Mouse (Mus musculus) stomach, postnatal 0 days (tissue): Measurements from ENCODE around the gene Ccdc102a. TPM values are rescaled to one million over a fixed set of nuclear protein-coding genes. Genes with fewer than 3 reads are reported as not detected.
A peak's percentile ranks its signal among the peaks of the same experiment; 100 is the strongest.
"Not testable (repeated sequence)": the region's sequence is repeated elsewhere in the genome, so short reads cannot be mapped to it uniquely, and the experiment has no call there.

Source experiments
- ATAC-seq: fragments of 200-750 bp; cut with Nextera tagmentation; 2 replicates; pipeline ENCODE4 v1.8.0; 2017; ENCODE audit not compliant: low FRiP score, low TSS enrichment
- DNase-seq: peaks from one replicate; pipeline ENCODE4 v3.0.0-alpha.2; 2016; ENCODE audit warnings: low spot score
- H3K27ac ChIP-seq: fragments of 300-500 bp; sonication (generic); replicated peaks from 2 replicates; pipeline ENCODE4 v1.5.1; 2014; ENCODE audit warnings: mild to moderate bottlenecking, control low read depth
- H3K27me3 ChIP-seq: fragments of 300-500 bp; sonication (generic); 2 replicates; pipeline ENCODE4 v1.6.1; 2014; ENCODE audit warnings: low read length; ENCODE audit not compliant: control insufficient read depth, insufficient read depth
- H3K36me3 ChIP-seq: fragments of 300-500 bp; sonication (generic); 2 replicates; pipeline ENCODE4 v1.6.1; 2014; ENCODE audit warnings: low read length, mixed read lengths; ENCODE audit not compliant: control insufficient read depth, insufficient read depth
- H3K4me1 ChIP-seq: fragments of 300-500 bp; sonication (generic); replicated peaks from 2 replicates; pipeline ENCODE4 v1.6.1; 2014; ENCODE audit warnings: antibody characterized with exemption; ENCODE audit not compliant: control insufficient read depth, insufficient read depth
- H3K4me2 ChIP-seq: fragments of 300-500 bp; sonication (generic); replicated peaks from 2 replicates; pipeline ENCODE4 v1.6.1; 2014; ENCODE audit warnings: low read depth, mild to moderate bottlenecking, control low read depth, moderate library complexity
- H3K4me3 ChIP-seq: fragments of 300-500 bp; sonication (generic); 2 replicates; pipeline ENCODE4 v1.5.1; 2014; ENCODE audit warnings: low read depth, low read length, control low read depth
- H3K9ac ChIP-seq: fragments of 300-500 bp; sonication (generic); 2 replicates; pipeline ENCODE4 v1.6.1; 2014; ENCODE audit warnings: mild to moderate bottlenecking, low read length, control low read depth, mixed read lengths
- H3K9me3 ChIP-seq: fragments of 300-500 bp; sonication (generic); 2 replicates; pipeline ENCODE4 v1.6.1; 2016; ENCODE audit warnings: low read length; ENCODE audit not compliant: control insufficient read depth
- CTCF ChIP-seq: IDR thresholded peaks from 2 replicates; pipeline ENCODE4 v1.5.1; 2016; ENCODE audit warnings: antibody characterized with exemption, low read depth, mild to moderate bottlenecking, moderate library complexity
- EP300 ChIP-seq: optimal IDR thresholded peaks from 2 replicates; pipeline ENCODE3; 2016; ENCODE audit warnings: antibody characterized with exemption
- WGBS: fragments of 180-500 bp; shearing (Covaris S2); extraction: QIAGEN DNeasy Blood & Tissue Kit; methylation state at CpG from one replicate; pipeline ENCODE4 v1.1.7; 2014; 5-methylcytosine and 5-hydroxymethylcytosine counted together
- polyA plus RNA-seq: library from polyadenylated mRNA; unstranded; fragments of >200 nt; fragmentation: Nextera tagmentation; extraction: Ambion mirVana; gene quantifications from 2 replicates; pipeline ENCODE4 v1.2.1, GENCODE M21; 2015

Ccdc102a gene
- polyA plus RNA-seq, 1 experiment from 2014 or later = 12.7 TPM

GRCm38 (mm10) chr8:94857346-94858173 lies 60.3 kb downstream of the Ccdc102a start, which contains the start of gene Polr2c:
Polr2c (plus strand) TSS chr8:94857450.
- Histone ChIP-seq H3K9ac (peak within 1 kb of the TSS; percentile 97), H3K9me3 (no peaks in the 10 kb centered on the region), H3K4me3 (peak within 1 kb of the TSS; percentile 93), H3K27ac (peak within 1 kb of the TSS; percentile 78), H3K27me3 (no peaks in the 10 kb centered on the region), H3K4me2 (peak within 1 kb of the TSS; percentile 83), H3K36me3 (peaks cover 16% of the 10 kb centered on the region), H3K4me1 (no peaks in the 10 kb centered on the region)
- DNase-seq = peak; percentile 92
- WGBS = under 1% methylated on average over 68 of the region's 68 CpGs
- ATAC-seq = peak; percentile 84
- TF ChIP-seq CTCF (peak; percentile 88), EP300 (peak; percentile 10)

GRCm38 (mm10) chr8:94857011-94857345 lies 60.9 kb downstream of the Ccdc102a start:
- peak overlapping the region; percentile 93; the same call in 1 of the 2 replicates for H3K4me3 ChIP-seq
- peaks cover 20% of the 10 kb centered on the region for H3K36me3 ChIP-seq
- no peaks in the 10 kb centered on the region for H3K9me3 ChIP-seq
- TF ChIP-seq CTCF = no peak
- TF ChIP-seq EP300 = peak; percentile 24
- no peak overlapping the region for H3K27ac ChIP-seq
- 21% methylated on average over 5 of the region's 5 CpGs for WGBS
- no peaks in the 10 kb centered on the region for H3K27me3 ChIP-seq
- H3K4me1 ChIP-seq = no peaks in the 10 kb centered on the region
- no peak overlapping the region for H3K9ac ChIP-seq
- ATAC-seq (no peak; the same call in 1 of the 2 replicates), DNase-seq (no peak)
- H3K4me2 ChIP-seq = no peak overlapping the region

GRCm38 (mm10) chr8:94854761-94855160 lies 63.1 kb downstream of the Ccdc102a start:
- WGBS = 90% methylated on average over 11 of the region's 11 CpGs
- H3K36me3 ChIP-seq = peaks cover 31% of the 10 kb centered on the region
- not testable (repeated sequence) for H3K27ac ChIP-seq, DNase-seq, H3K4me1 ChIP-seq, ATAC-seq, H3K9ac ChIP-seq, H3K27me3 ChIP-seq, H3K4me3 ChIP-seq, H3K4me2 ChIP-seq, H3K9me3 ChIP-seq

Other genes starting within 250 kb of the Ccdc102a start
- gene Pllp, start 221.8 kb downstream of the Ccdc102a start, polyA plus RNA-seq = 164 and 188 TPM in 2 replicates
- 0.06 TPM in 1 of 2 replicates, not detected in the other for gene Ccl22, start 172.5 kb downstream of the Ccdc102a start, polyA plus RNA-seq
- gene Cx3cl1, start 146.1 kb downstream of the Ccdc102a start, polyA plus RNA-seq = 18.0 and 21.9 TPM in 2 replicates
- 0.42 and 0.55 TPM in 2 replicates for gene Ccl17, start 107.6 kb downstream of the Ccdc102a start, polyA plus RNA-seq
- 62.3 and 66.7 TPM in 2 replicates for gene Coq9, start 79.8 kb downstream of the Ccdc102a start, polyA plus RNA-seq
- 58.8 and 61.7 TPM in 2 replicates for gene Ciapin1, start 79.7 kb downstream of the Ccdc102a start, polyA plus RNA-seq
- gene Polr2c, start 60.6 kb downstream of the Ccdc102a start, polyA plus RNA-seq = 70.4 and 72.7 TPM in 2 replicates
- 19.3 and 20.5 TPM in 2 replicates for gene Dok4, start 41.8 kb downstream of the Ccdc102a start, polyA plus RNA-seq
- gene Adgrg5, start 5.6 kb upstream of the Ccdc102a start, polyA plus RNA-seq = 0.15 and 0.27 TPM in 2 replicates
- 42.4 and 50.9 TPM in 2 replicates for gene Adgrg1, start 56.7 kb upstream of the Ccdc102a start, polyA plus RNA-seq
- 0.61 and 0.92 TPM in 2 replicates for gene Adgrg3, start 99.6 kb upstream of the Ccdc102a start, polyA plus RNA-seq
- gene Drc7, start 137.0 kb upstream of the Ccdc102a start, polyA plus RNA-seq = 0.04 TPM in 1 of 2 replicates, not detected in the other
- 11.6 and 12.4 TPM in 2 replicates for gene Katnb1, start 163.1 kb upstream of the Ccdc102a start, polyA plus RNA-seq